In genomic region chr10:9544041-9544786, GRCm38 (mm10) we compare ENCODE assay signal across 20 mouse cellular contexts.
DNase-seq lines count a peak whose midpoint lies in the region; ATAC-seq and TF ChIP-seq lines count a peak whose summit lies in the region.
"Had no signal": no experiment of that assay in that cellular context is flagged by ENCODE, and none has a peak within 500 bp of the region (broad histone marks: within the 10 kb centered on the region; RNA-seq: fewer than 3 reads in every experiment).

No protein-coding gene starts in this region.

- H3K4me2 ChIP-seq in intestine, embryonic 14.5 days (ENCODE audit: low read length) = no peak overlapping the region
- H3K4me2 ChIP-seq in intestine, postnatal 0 days (replicated peaks; ENCODE audit: low read depth) = no peak overlapping the region
- H3K4me2 ChIP-seq in embryonic facial prominence, embryonic 11.5 days (ENCODE audit: low read depth, low read length) = no peak overlapping the region
- no peak overlapping the region for H3K4me2 ChIP-seq in midbrain, embryonic 16.5 days (ENCODE audit: low read length)
- H3K4me2 ChIP-seq: hindbrain, embryonic 15.5 days; lung, embryonic 15.5 days had no signal

- H3K9ac ChIP-seq in intestine, embryonic 14.5 days (ENCODE audit: low read length) = no peak overlapping the region
- H3K9ac ChIP-seq in intestine, postnatal 0 days (ENCODE audit: low read depth, low read length) = no peak overlapping the region
- no peak overlapping the region for H3K9ac ChIP-seq in embryonic facial prominence, embryonic 11.5 days (replicated peaks; ENCODE audit: low read length)
- no peak overlapping the region for H3K9ac ChIP-seq in midbrain, embryonic 16.5 days (ENCODE audit: low read depth, low read length)
- H3K9ac ChIP-seq: hindbrain, embryonic 15.5 days; liver, embryonic 14.5 days; lung, embryonic 15.5 days had no signal

- peak; percentile 5 to 28 for DNase-seq in adrenal gland, postnatal 36 days
- DNase-seq in adrenal gland, postnatal 4 days (ENCODE audit: low spot score in 2 of 2) = no peak
- DNase-seq in intestine, embryonic 14.5 days (ENCODE audit: low spot score) = no peak
- DNase-seq in embryonic facial prominence, embryonic 11.5 days (ENCODE audit: low spot score) = peak; percentile 30
- DNase-seq: cerebellum, adult 9-10 months; gastrocnemius, postnatal 36 days; kidney, adult 2 months; kidney, postnatal 10 days; lung, postnatal 4 days; thymus, postnatal 36 days had no signal

- no peaks in the 10 kb centered on the region for H3K27me3 ChIP-seq in intestine, embryonic 14.5 days (replicated peaks; ENCODE audit: control insufficient read depth, insufficient read depth, low read length)
- H3K27me3 ChIP-seq in intestine, postnatal 0 days (replicated peaks; ENCODE audit: control insufficient read depth, insufficient read depth, low read length) = no peaks in the 10 kb centered on the region
- no peaks in the 10 kb centered on the region for H3K27me3 ChIP-seq in embryonic facial prominence, embryonic 11.5 days (ENCODE audit: control insufficient read depth, insufficient read depth, low read length)
- no peaks in the 10 kb centered on the region for H3K27me3 ChIP-seq in midbrain, embryonic 16.5 days (ENCODE audit: control insufficient read depth, insufficient read depth, low read depth, low read length)
- H3K27me3 ChIP-seq: hindbrain, embryonic 15.5 days; lung, embryonic 15.5 days had no signal

- H3K4me1 ChIP-seq in intestine, embryonic 14.5 days (replicated peaks; ENCODE audit: control insufficient read depth, insufficient read depth, low read length) = peaks cover 18% of the 10 kb centered on the region
- H3K4me1 ChIP-seq in intestine, postnatal 0 days (replicated peaks; ENCODE audit: control insufficient read depth, insufficient read depth, low read length) = no peaks in the 10 kb centered on the region
- no peaks in the 10 kb centered on the region for H3K4me1 ChIP-seq in embryonic facial prominence, embryonic 11.5 days (ENCODE audit: control insufficient read depth, insufficient read depth, low read length)
- H3K4me1 ChIP-seq in midbrain, embryonic 16.5 days (ENCODE audit: control insufficient read depth, insufficient read depth, low read length) = peaks cover 6% of the 10 kb centered on the region

- ATAC-seq in intestine, embryonic 14.5 days (replicated peaks; ENCODE audit: low FRiP score, low TSS enrichment, low read depth) = peak; percentile 43; the same call in 1 of the 2 replicates
- no peak for ATAC-seq in intestine, postnatal 0 days
- ATAC-seq in embryonic facial prominence, embryonic 11.5 days (replicated peaks; ENCODE audit: insufficient number of reproducible peaks, low FRiP score, low TSS enrichment, low read depth) = no peak
- no peak for ATAC-seq in midbrain, embryonic 16.5 days
- ATAC-seq in inflammation-experienced regulatory T-cells, adult 6 months = no peak
- ATAC-seq: forebrain, embryonic 14.5 days had no signal

- H3K27ac ChIP-seq in intestine, embryonic 14.5 days (ENCODE audit: low read depth) = no peak overlapping the region
- H3K27ac ChIP-seq in intestine, postnatal 0 days (ENCODE audit: low read depth, low read length) = no peak overlapping the region
- no peak overlapping the region for H3K27ac ChIP-seq in embryonic facial prominence, embryonic 11.5 days (replicated peaks; ENCODE audit: low read depth, low read length)
- H3K27ac ChIP-seq in midbrain, embryonic 16.5 days (ENCODE audit: low read length) = 0 out of 2 replicates have a peak overlapping the region, but pooled peaks have one; percentile 24
- H3K27ac ChIP-seq: heart, embryonic 10.5 days; hindbrain, embryonic 15.5 days; layer of hippocampus, adult 2 months; liver, embryonic 14.5 days; lung, embryonic 15.5 days had no signal

- H3K9me3 ChIP-seq in intestine, embryonic 14.5 days (ENCODE audit: control insufficient read depth, low read length) = no peaks in the 10 kb centered on the region
- H3K9me3 ChIP-seq in intestine, postnatal 0 days (ENCODE audit: control insufficient read depth) = no peaks in the 10 kb centered on the region
- H3K9me3 ChIP-seq in embryonic facial prominence, embryonic 11.5 days (replicated peaks; ENCODE audit: control insufficient read depth, low read length) = no peaks in the 10 kb centered on the region
- no peaks in the 10 kb centered on the region for H3K9me3 ChIP-seq in midbrain, embryonic 16.5 days (replicated peaks; ENCODE audit: control insufficient read depth, low read length, poor library complexity, severe bottlenecking)
- H3K9me3 ChIP-seq: G1E; heart, embryonic 10.5 days; hindbrain, embryonic 15.5 days; lung, embryonic 15.5 days had no signal

- 40% methylated on average over 4 of the region's 4 CpGs for WGBS in intestine, embryonic 14.5 days
- WGBS in intestine, postnatal 0 days = 55% methylated on average over 4 of the region's 4 CpGs
- 42% methylated on average over 4 of the region's 4 CpGs for WGBS in embryonic facial prominence, embryonic 11.5 days
- 23% methylated on average over 4 of the region's 4 CpGs for WGBS in midbrain, embryonic 16.5 days

- no peak for TF ChIP-seq CTCF in intestine, postnatal 0 days (IDR thresholded peaks at IDR 0.05; ENCODE audit: low read depth)

- no peak overlapping the region for H3K4me3 ChIP-seq in intestine, embryonic 14.5 days (ENCODE audit: low read depth, low read length)
- H3K4me3 ChIP-seq in intestine, postnatal 0 days (ENCODE audit: low read depth, low read length) = no peak overlapping the region
- H3K4me3 ChIP-seq in embryonic facial prominence, embryonic 11.5 days (ENCODE audit: low read depth, low read length) = no peak overlapping the region
- no peak overlapping the region for H3K4me3 ChIP-seq in midbrain, embryonic 16.5 days (ENCODE audit: low read depth, low read length)
- H3K4me3 ChIP-seq: heart, embryonic 10.5 days; hindbrain, embryonic 15.5 days; layer of hippocampus, adult 2 months; lung, embryonic 15.5 days had no signal

- H3K36me3 ChIP-seq in intestine, embryonic 14.5 days (ENCODE audit: control insufficient read depth, insufficient read depth, low read length) = no peaks in the 10 kb centered on the region
- H3K36me3 ChIP-seq in intestine, postnatal 0 days (ENCODE audit: control insufficient read depth, insufficient read depth) = no peaks in the 10 kb centered on the region
- H3K36me3 ChIP-seq in embryonic facial prominence, embryonic 11.5 days (replicated peaks; ENCODE audit: control insufficient read depth, insufficient read depth, low read depth, low read length) = no peaks in the 10 kb centered on the region
- no peaks in the 10 kb centered on the region for H3K36me3 ChIP-seq in midbrain, embryonic 16.5 days (ENCODE audit: control insufficient read depth, insufficient read depth, low read length)
- H3K36me3 ChIP-seq: G1E; heart, embryonic 10.5 days; hindbrain, embryonic 15.5 days; lung, embryonic 15.5 days had no signal

Comparison
In these comparisons a context has a peak if more than half of its experiments do, and no peak if none do; other contexts are left out.
1. DNase-seq: peak in adrenal gland, postnatal 36 days (2 of 2) and embryonic facial prominence, embryonic 11.5 days (single experiment); none in adrenal gland, postnatal 4 days (0 of 2) and intestine, embryonic 14.5 days (single experiment).